Comparison of ENCODE assay signal across 13 mouse cellular contexts in genomic region chr11:108299913-108300312, GRCm38 (mm10). TPM values are rescaled to one million over a fixed set of nuclear protein-coding genes. Genes with fewer than 3 reads are reported as not detected.
DNase-seq lines count a peak whose midpoint lies in the region; ATAC-seq and TF ChIP-seq lines count a peak whose summit lies in the region.
"Had no signal": no experiment of that assay in that cellular context is flagged by ENCODE, and none has a peak within 500 bp of the region (broad histone marks: within the 10 kb centered on the region; RNA-seq: fewer than 3 reads in every experiment).

No protein-coding gene starts in this region.

- TF ChIP-seq CTCF in lung, embryonic 14.5 days (IDR thresholded peaks at IDR 0.05; ENCODE audit: low read depth), result no peak

- no peaks in the 10 kb centered on the region; the same call in 1 of the 2 replicates for H3K27me3 ChIP-seq in heart, embryonic 10.5 days (ENCODE audit: insufficient read depth, poor library complexity, severe bottlenecking)
- H3K27me3 ChIP-seq in lung, embryonic 14.5 days (ENCODE audit: insufficient read depth, low read length), result no peaks in the 10 kb centered on the region
- H3K27me3 ChIP-seq in limb, embryonic 14.5 days (ENCODE audit: control insufficient read depth, insufficient read depth, low read length), result no peaks in the 10 kb centered on the region
- H3K27me3 ChIP-seq in hindbrain, embryonic 12.5 days, result no peaks in the 10 kb centered on the region
- H3K27me3 ChIP-seq: hindbrain, embryonic 13.5 days; liver, embryonic 13.5 days had no signal

- no peak overlapping the region for H3K27ac ChIP-seq in heart, embryonic 10.5 days
- no peak overlapping the region for H3K27ac ChIP-seq in lung, embryonic 14.5 days (ENCODE audit: low read depth)
- H3K27ac ChIP-seq in limb, embryonic 14.5 days (replicated peaks; ENCODE audit: low read depth, low read length), result no peak overlapping the region
- H3K27ac ChIP-seq in hindbrain, embryonic 12.5 days, result no peak overlapping the region
- H3K27ac ChIP-seq: hindbrain, embryonic 13.5 days; liver, embryonic 13.5 days had no signal

- H3K4me2 ChIP-seq in lung, embryonic 14.5 days, result no peak overlapping the region
- H3K4me2 ChIP-seq in limb, embryonic 14.5 days (replicated peaks; ENCODE audit: low read depth, low read length, severe bottlenecking), result no peak overlapping the region
- H3K4me2 ChIP-seq in hindbrain, embryonic 12.5 days (replicated peaks), result no peak overlapping the region
- H3K4me2 ChIP-seq: hindbrain, embryonic 13.5 days; liver, embryonic 13.5 days had no signal

- no peak overlapping the region for H3K4me3 ChIP-seq in heart, embryonic 10.5 days
- H3K4me3 ChIP-seq in lung, embryonic 14.5 days (ENCODE audit: low read depth, low read length), result no peak overlapping the region
- H3K4me3 ChIP-seq in limb, embryonic 14.5 days (replicated peaks; ENCODE audit: low read length), result no peak overlapping the region
- no peak overlapping the region for H3K4me3 ChIP-seq in hindbrain, embryonic 12.5 days
- H3K4me3 ChIP-seq: hindbrain, embryonic 13.5 days; liver, embryonic 13.5 days had no signal

- no peak overlapping the region for H3K9ac ChIP-seq in lung, embryonic 14.5 days
- no peak overlapping the region for H3K9ac ChIP-seq in limb, embryonic 14.5 days (ENCODE audit: low read depth, low read length, severe bottlenecking)
- no peak overlapping the region for H3K9ac ChIP-seq in hindbrain, embryonic 12.5 days
- H3K9ac ChIP-seq: hindbrain, embryonic 13.5 days; liver, embryonic 13.5 days had no signal

- peak; percentile 36 to 42 for DNase-seq in heart, adult 18-20 months
- no peak for DNase-seq in heart, embryonic 10.5 days (ENCODE audit: low spot score)
- peak; percentile 26 for DNase-seq in lung, embryonic 14.5 days
- no peak for DNase-seq in lung, adult 18-20 months
- DNase-seq in forelimb bud, embryonic 11.5 days (ENCODE audit: low read depth, low spot score), result peak; percentile 10
- DNase-seq in limb, embryonic 14.5 days (ENCODE audit: low spot score), result peak; percentile 60
- no peak for DNase-seq in cerebellum, postnatal 4 days (ENCODE audit: low spot score in 2 of 2)
- DNase-seq: liver, embryonic 13.5 days; midbrain, embryonic 14.5 days had no signal

- WGBS in heart, embryonic 10.5 days, result 88% methylated on average over 10 of the region's 10 CpGs
- 73% methylated on average over 10 of the region's 10 CpGs for WGBS in lung, embryonic 14.5 days
- WGBS in limb, embryonic 14.5 days, result 63% methylated on average over 10 of the region's 10 CpGs
- 86% methylated on average over 10 of the region's 10 CpGs for WGBS in hindbrain, embryonic 12.5 days

- no peaks in the 10 kb centered on the region for H3K36me3 ChIP-seq in heart, embryonic 10.5 days
- no peaks in the 10 kb centered on the region for H3K36me3 ChIP-seq in lung, embryonic 14.5 days (ENCODE audit: insufficient read depth)
- H3K36me3 ChIP-seq in limb, embryonic 14.5 days (ENCODE audit: control insufficient read depth, insufficient read depth, low read length), result no peaks in the 10 kb centered on the region
- H3K36me3 ChIP-seq in hindbrain, embryonic 12.5 days, result no peaks in the 10 kb centered on the region
- H3K36me3 ChIP-seq: hindbrain, embryonic 13.5 days; liver, embryonic 13.5 days had no signal

- H3K4me1 ChIP-seq in heart, embryonic 10.5 days, result peaks cover 14% of the 10 kb centered on the region; the same call in 1 of the 2 replicates
- H3K4me1 ChIP-seq in lung, embryonic 14.5 days (ENCODE audit: insufficient read depth), result no peaks in the 10 kb centered on the region
- H3K4me1 ChIP-seq in limb, embryonic 14.5 days (ENCODE audit: control insufficient read depth, insufficient read depth, low read length), result peaks cover 36% of the 10 kb centered on the region
- H3K4me1 ChIP-seq in hindbrain, embryonic 12.5 days, result peaks cover 2% of the 10 kb centered on the region; the same call in 1 of the 2 replicates

- H3K9me3 ChIP-seq in heart, embryonic 10.5 days, result no peaks in the 10 kb centered on the region
- no peaks in the 10 kb centered on the region for H3K9me3 ChIP-seq in lung, embryonic 14.5 days (ENCODE audit: low read depth, low read length)
- no peaks in the 10 kb centered on the region for H3K9me3 ChIP-seq in limb, embryonic 14.5 days (ENCODE audit: control insufficient read depth, low read length)
- H3K9me3 ChIP-seq in hindbrain, embryonic 12.5 days (replicated peaks), result no peaks in the 10 kb centered on the region
- H3K9me3 ChIP-seq: hindbrain, embryonic 13.5 days; liver, embryonic 13.5 days had no signal

- ATAC-seq in lung, embryonic 14.5 days (ENCODE audit: insufficient read depth), result no peak
- peak; percentile 83 for ATAC-seq in limb, embryonic 14.5 days (ENCODE audit: low FRiP score, low read depth)
- no peak for ATAC-seq in hindbrain, embryonic 12.5 days (ENCODE audit: low FRiP score)
- ATAC-seq: activated CD4-positive, CD25-positive, alpha-beta regulatory T cell, adult 4 months; intestine, embryonic 16.5 days had no signal

- TF ChIP-seq POLR2A in limb, embryonic 14.5 days (IDR thresholded peaks at IDR 0.05; ENCODE audit: borderline replicate concordance, extremely low read depth, insufficient read depth, insufficient read length), result no peak

RNA-seq across cellular contexts. Expression of gene Apoh, which starts 43.2 kb away (rescaled TPM):
- total RNA-seq in heart, adult 18-20 months (2021), result under 1 TPM in 1 of 2 experiments, not detected in 1; 0.22 TPM
- 0.36 TPM in 1 of 2 replicates, not detected in the other for polyA plus RNA-seq in heart, embryonic 10.5 days (2016; fragmentation: Nextera tagmentation; extraction: Ambion mirVana)
- 0.30 TPM in 1 of 2 replicates, not detected in the other for polyA plus RNA-seq in lung, embryonic 14.5 days (2014; fragmentation: Nextera tagmentation; extraction: Ambion mirVana)
- 0.35 and 1.6 TPM in 2 replicates for polyA plus RNA-seq in limb, embryonic 14.5 days (2012; rRNA removed)
- polyA plus RNA-seq in limb, embryonic 14.5 days (2014; fragmentation: Nextera tagmentation; extraction: Ambion mirVana), result not detected in 2 replicates
- 0.18 TPM in 1 of 2 replicates, not detected in the other for polyA plus RNA-seq in hindbrain, embryonic 12.5 days (2016; fragmentation: Nextera tagmentation; extraction: Ambion mirVana)
- polyA plus RNA-seq: activated CD4-positive, CD25-positive, alpha-beta regulatory T cell, adult 4 months had no signal

RNA-seq across cellular contexts. Expression of gene Prkca, which starts 43.8 kb away (rescaled TPM):
- 10 to 100 TPM; 35.5 to 36.3 TPM for total RNA-seq in heart, adult 18-20 months (2021)
- polyA plus RNA-seq in heart, embryonic 10.5 days (2016; fragmentation: Nextera tagmentation; extraction: Ambion mirVana), result 9.2 and 11.3 TPM in 2 replicates
- 11.8 and 12.7 TPM in 2 replicates for polyA plus RNA-seq in lung, embryonic 14.5 days (2014; fragmentation: Nextera tagmentation; extraction: Ambion mirVana)
- polyA plus RNA-seq in limb, embryonic 14.5 days (2012; rRNA removed), result 9.7 and 16.3 TPM in 2 replicates
- 9.0 and 10.0 TPM in 2 replicates for polyA plus RNA-seq in limb, embryonic 14.5 days (2014; fragmentation: Nextera tagmentation; extraction: Ambion mirVana)
- polyA plus RNA-seq in hindbrain, embryonic 12.5 days (2016; fragmentation: Nextera tagmentation; extraction: Ambion mirVana), result 8.3 and 8.7 TPM in 2 replicates

Comparison
In these comparisons a context has a peak if more than half of its experiments do, and no peak if none do; other contexts are left out.
1. DNase-seq: peak in heart, adult 18-20 months (2 of 2), lung, embryonic 14.5 days (single experiment), forelimb bud, embryonic 11.5 days (single experiment) and limb, embryonic 14.5 days (single experiment); none in heart, embryonic 10.5 days (single experiment), lung, adult 18-20 months (0 of 2) and cerebellum, postnatal 4 days (0 of 2).